Mouse (Mus musculus) heart, embryonic 13.5 days (tissue): ENCODE results near the gene Dnal1. TPM values are rescaled to one million over a fixed set of nuclear protein-coding genes. Genes with fewer than 3 reads are reported as not detected.

Experiments
- ATAC-seq: fragments of 200-750 bp; cut with Nextera tagmentation; 2 replicates; pipeline ENCODE4 v1.8.0; 2017; ENCODE audit warnings: moderate TSS enrichment; ENCODE audit not compliant: insufficient number of reproducible peaks, low FRiP score, low TSS enrichment; ENCODE audit errors: extremely low read depth
- H3K27ac ChIP-seq: fragments of 300-500 bp; sonication (generic); replicated peaks from 2 replicates; pipeline ENCODE4 v1.5.1; 2015; ENCODE audit warnings: moderate library complexity, mild to moderate bottlenecking, inconsistent platforms
- H3K27me3 ChIP-seq: fragments of 300-500 bp; sonication (generic); replicated peaks from 2 replicates; pipeline ENCODE4 v1.6.1; 2015; ENCODE audit warnings: mild to moderate bottlenecking, inconsistent platforms
- H3K36me3 ChIP-seq: fragments of 300-500 bp; sonication (generic); 2 replicates; pipeline ENCODE4 v1.6.1; 2015; ENCODE audit warnings: mild to moderate bottlenecking, inconsistent platforms
- H3K4me1 ChIP-seq: fragments of 300-500 bp; sonication (generic); 2 replicates; pipeline ENCODE4 v1.6.1; 2015; ENCODE audit warnings: inconsistent platforms
- H3K4me2 ChIP-seq: fragments of 300-500 bp; sonication (generic); 2 replicates; pipeline ENCODE4 v1.6.1; 2015; ENCODE audit warnings: inconsistent platforms, mild to moderate bottlenecking, moderate library complexity
- H3K4me3 ChIP-seq: fragments of 300-500 bp; sonication (generic); 2 replicates; pipeline ENCODE4 v1.5.1; 2015; ENCODE audit warnings: moderate library complexity, mild to moderate bottlenecking, inconsistent platforms
- H3K9ac ChIP-seq: fragments of 300-500 bp; sonication (generic); 2 replicates; pipeline ENCODE4 v1.6.1; 2015; ENCODE audit warnings: inconsistent platforms, mild to moderate bottlenecking, moderate library complexity
- H3K9me3 ChIP-seq: fragments of 300-500 bp; sonication (generic); 2 replicates; pipeline ENCODE4 v1.6.1; 2016; ENCODE audit warnings: inconsistent platforms
- WGBS: fragments of 180-500 bp; shearing (Covaris S2); methylation state at CpG from one replicate; pipeline ENCODE4 v1.1.7; 2015; ENCODE audit warnings: mixed read lengths; 5-methylcytosine and 5-hydroxymethylcytosine counted together
- polyA plus RNA-seq: library from polyadenylated mRNA; unstranded; fragments of >200 nt; fragmentation: Nextera tagmentation; extraction: Ambion mirVana; gene quantifications from 2 replicates; pipeline ENCODE4 v1.2.1, GENCODE M21; 2015

The Dnal1 gene
- polyA plus RNA-seq, 1 experiment from 2014 or later, result 2.2 TPM

GRCm38 (mm10) chr12:84151911-84152310 lies 37.7 kb downstream of the Dnal1 start:
- no peak for ATAC-seq
- Histone ChIP-seq H3K9ac (peak overlapping the region; percentile 51; the same call in 1 of the 2 replicates), H3K36me3 (peaks cover 62% of the 10 kb centered on the region), H3K4me1 (peaks cover 71% of the 10 kb centered on the region), H3K9me3 (no peaks in the 10 kb centered on the region), H3K27me3 (no peaks in the 10 kb centered on the region), H3K4me2 (peak overlapping the region; percentile 20), H3K27ac (peak overlapping the region; percentile 64), H3K4me3 (peak overlapping the region; percentile 10)
- 65% methylated on average over 10 of the region's 10 CpGs for WGBS

- Histone ChIP-seq H3K4me3 (peak overlapping the region; percentile 10), H3K9ac (no peak overlapping the region), H3K9me3 (no peaks in the 10 kb centered on the region), H3K4me1 (peaks cover 70% of the 10 kb centered on the region), H3K4me2 (peak overlapping the region; percentile 20), H3K27ac (0 out of 2 replicates have a peak overlapping the region, but pooled peaks have one; percentile 46), H3K27me3 (no peaks in the 10 kb centered on the region), H3K36me3 (peaks cover 65% of the 10 kb centered on the region)
- 64% methylated on average over 32 of the region's 32 CpGs for WGBS
- 0 out of 2 replicates have a peak, but pooled peaks have one; percentile 22 for ATAC-seq
Measured at GRCm38 (mm10) chr12:84152352-84153190, 38.4 kb downstream of the Dnal1 start.

GRCm38 (mm10) chr12:84153414-84153813 lies 39.2 kb downstream of the Dnal1 start:
- H3K27me3 ChIP-seq, result no peaks in the 10 kb centered on the region
- H3K36me3 ChIP-seq, result peaks cover 74% of the 10 kb centered on the region
- no peak for ATAC-seq
- no peak overlapping the region for H3K4me3 ChIP-seq
- no peak overlapping the region for H3K27ac ChIP-seq
- H3K4me1 ChIP-seq, result peaks cover 67% of the 10 kb centered on the region
- H3K9me3 ChIP-seq, result no peaks in the 10 kb centered on the region
- H3K4me2 ChIP-seq, result peak overlapping the region; percentile 20; the same call in 1 of the 2 replicates
- no peak overlapping the region for H3K9ac ChIP-seq
- 69% methylated on average over 6 of the region's 6 CpGs for WGBS

GRCm38 (mm10) chr12:84154786-84155522 lies 40.8 kb downstream of the Dnal1 start:
- Histone ChIP-seq H3K27me3 (no peaks in the 10 kb centered on the region), H3K9ac (no peak overlapping the region), H3K4me1 (peaks cover 60% of the 10 kb centered on the region), H3K27ac (peak overlapping the region; percentile 36; the same call in 1 of the 2 replicates), H3K4me3 (no peak overlapping the region), H3K4me2 (no peak overlapping the region), H3K36me3 (peaks cover 87% of the 10 kb centered on the region), H3K9me3 (no peaks in the 10 kb centered on the region)
- no peak for ATAC-seq
- 41% methylated on average over 11 of the region's 11 CpGs for WGBS

GRCm38 (mm10) chr12:84155523-84155871 lies 41.3 kb downstream of the Dnal1 start:
- 54% methylated on average over 2 of the region's 2 CpGs for WGBS
- H3K4me1 ChIP-seq, result peaks cover 55% of the 10 kb centered on the region

GRCm38 (mm10) chr12:84156210-84156609 lies 42.0 kb downstream of the Dnal1 start:
- no peak overlapping the region for H3K4me2 ChIP-seq

More at GRCm38 (mm10) chr12:84155523-84155871, 41.3 kb downstream of the Dnal1 start:
- no peak overlapping the region for H3K9ac ChIP-seq
- no peak overlapping the region for H3K4me2 ChIP-seq
- ATAC-seq, result no peak
- no peaks in the 10 kb centered on the region for H3K9me3 ChIP-seq
- peak overlapping the region; percentile 36; the same call in 1 of the 2 replicates for H3K27ac ChIP-seq
- no peaks in the 10 kb centered on the region for H3K27me3 ChIP-seq
- peaks cover 90% of the 10 kb centered on the region for H3K36me3 ChIP-seq
- no peak overlapping the region for H3K4me3 ChIP-seq

GRCm38 (mm10) chr12:84158156-84158555 lies 44.0 kb downstream of the Dnal1 start:
- peaks cover 41% of the 10 kb centered on the region for H3K4me1 ChIP-seq
- H3K27ac ChIP-seq, result no peak overlapping the region
- WGBS, result 58% methylated on average over 14 of the region's 14 CpGs
- no peaks in the 10 kb centered on the region for H3K9me3 ChIP-seq
- no peaks in the 10 kb centered on the region for H3K27me3 ChIP-seq
- no peak overlapping the region for H3K9ac ChIP-seq
- H3K4me2 ChIP-seq, result no peak overlapping the region
- H3K36me3 ChIP-seq, result peaks cover 85% of the 10 kb centered on the region
- no peak overlapping the region for H3K4me3 ChIP-seq
- ATAC-seq, result no peak

More at GRCm38 (mm10) chr12:84156210-84156609, 42.0 kb downstream of the Dnal1 start:
- peaks cover 55% of the 10 kb centered on the region for H3K4me1 ChIP-seq
- no peaks in the 10 kb centered on the region for H3K27me3 ChIP-seq
- peaks cover 94% of the 10 kb centered on the region for H3K36me3 ChIP-seq
- H3K4me3 ChIP-seq, result no peak overlapping the region
- ATAC-seq, result no peak
- no peak overlapping the region for H3K9ac ChIP-seq
- no peaks in the 10 kb centered on the region for H3K9me3 ChIP-seq
- WGBS, result 93% methylated on average over 18 of the region's 18 CpGs
- H3K27ac ChIP-seq, result no peak overlapping the region

- H3K4me1 ChIP-seq, result peaks cover 34% of the 10 kb centered on the region
- no peak for ATAC-seq
- H3K9ac ChIP-seq, result no peak overlapping the region
- no peaks in the 10 kb centered on the region for H3K27me3 ChIP-seq
- WGBS, result 88% methylated on average over 8 of the region's 8 CpGs
- peaks cover 79% of the 10 kb centered on the region for H3K36me3 ChIP-seq
- no peak overlapping the region for H3K4me2 ChIP-seq
- no peak overlapping the region for H3K27ac ChIP-seq
- H3K4me3 ChIP-seq, result no peak overlapping the region
- no peaks in the 10 kb centered on the region for H3K9me3 ChIP-seq
Measured at GRCm38 (mm10) chr12:84160491-84160890, 46.3 kb downstream of the Dnal1 start.

GRCm38 (mm10) chr12:84161116-84161515 lies 47.0 kb downstream of the Dnal1 start:
- H3K27ac ChIP-seq, result peak overlapping the region; percentile 13; the same call in 1 of the 2 replicates
- H3K9ac ChIP-seq, result 0 out of 2 replicates have a peak overlapping the region, but pooled peaks have one; percentile 2
- H3K36me3 ChIP-seq, result peaks cover 73% of the 10 kb centered on the region
- no peak overlapping the region for H3K4me3 ChIP-seq
- H3K27me3 ChIP-seq, result no peaks in the 10 kb centered on the region
- H3K4me1 ChIP-seq, result peaks cover 39% of the 10 kb centered on the region
- 0 out of 2 replicates have a peak, but pooled peaks have one; percentile 17 for ATAC-seq
- no peaks in the 10 kb centered on the region for H3K9me3 ChIP-seq
- no peak overlapping the region for H3K4me2 ChIP-seq
- 24% methylated on average over 8 of the region's 8 CpGs for WGBS

- Histone ChIP-seq H3K27me3 (no peaks in the 10 kb centered on the region), H3K4me2 (no peak overlapping the region), H3K9ac (0 out of 2 replicates have a peak overlapping the region, but pooled peaks have one; percentile 2), H3K27ac (peak overlapping the region; percentile 13; the same call in 1 of the 2 replicates), H3K4me1 (peaks cover 42% of the 10 kb centered on the region), H3K9me3 (no peaks in the 10 kb centered on the region), H3K36me3 (peaks cover 67% of the 10 kb centered on the region), H3K4me3 (no peak overlapping the region)
- ATAC-seq, result no peak
- WGBS, result 78% methylated on average over 14 of the region's 14 CpGs
Measured at GRCm38 (mm10) chr12:84161616-84162433, 47.7 kb downstream of the Dnal1 start.
